Mouse (Mus musculus): ENCODE results near the gene Snx14. TPM values are rescaled to one million over a fixed set of nuclear protein-coding genes. Genes with fewer than 3 reads are reported as not detected.

The Snx14 gene
- polyA plus RNA-seq, 2 experiments: 20.7 to 39.5 TPM

DNA sequence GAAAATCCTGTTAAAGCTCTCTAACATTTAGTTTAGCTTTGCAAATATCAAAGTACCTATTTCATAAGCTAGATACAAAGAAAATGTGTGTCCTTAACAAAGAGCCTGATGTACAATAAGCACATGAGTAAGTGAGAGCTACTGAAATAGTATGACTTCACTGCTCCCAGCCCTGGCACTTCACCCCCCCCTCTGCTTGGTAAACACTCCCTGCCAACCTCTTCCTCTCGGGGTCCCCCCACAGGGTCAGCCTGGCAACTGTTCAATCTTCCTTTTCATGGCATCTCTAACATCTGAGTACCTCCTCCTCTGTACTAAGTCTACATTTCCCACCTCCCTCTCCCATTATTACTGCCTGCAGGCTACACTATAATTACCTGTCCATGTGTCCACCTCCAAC is 22.0 kb downstream of the Snx14 start:
- no peak overlapping the region for H3K4me2 ChIP-seq (replicated peaks; ENCODE audit: low read depth, low read length, severe bottlenecking)
- no peak overlapping the region for H3K9ac ChIP-seq (ENCODE audit: low read depth, low read length, severe bottlenecking)
- no peaks in the 10 kb centered on the region for H3K27me3 ChIP-seq (ENCODE audit: control insufficient read depth, insufficient read depth, low read length)
- H3K4me1 ChIP-seq (ENCODE audit: control insufficient read depth, insufficient read depth, low read length): no peaks in the 10 kb centered on the region
- no peak for DNase-seq (ENCODE audit: low spot score)
- no peak overlapping the region for H3K27ac ChIP-seq (replicated peaks; ENCODE audit: low read depth, low read length)
- no peak overlapping the region for H3K4me3 ChIP-seq (replicated peaks; ENCODE audit: low read length)
- no peaks in the 10 kb centered on the region for H3K9me3 ChIP-seq (ENCODE audit: control insufficient read depth, low read length)
- peaks cover 22% of the 10 kb centered on the region for H3K36me3 ChIP-seq (ENCODE audit: control insufficient read depth, insufficient read depth, low read length)
- 62% methylated on average over 1 of the region's 1 CpGs for WGBS
- no peak for TF ChIP-seq POLR2A (IDR thresholded peaks at IDR 0.05; ENCODE audit: borderline replicate concordance, extremely low read depth, insufficient read depth, insufficient read length)
- no peak for ATAC-seq (ENCODE audit: low FRiP score, low read depth)

DNA sequence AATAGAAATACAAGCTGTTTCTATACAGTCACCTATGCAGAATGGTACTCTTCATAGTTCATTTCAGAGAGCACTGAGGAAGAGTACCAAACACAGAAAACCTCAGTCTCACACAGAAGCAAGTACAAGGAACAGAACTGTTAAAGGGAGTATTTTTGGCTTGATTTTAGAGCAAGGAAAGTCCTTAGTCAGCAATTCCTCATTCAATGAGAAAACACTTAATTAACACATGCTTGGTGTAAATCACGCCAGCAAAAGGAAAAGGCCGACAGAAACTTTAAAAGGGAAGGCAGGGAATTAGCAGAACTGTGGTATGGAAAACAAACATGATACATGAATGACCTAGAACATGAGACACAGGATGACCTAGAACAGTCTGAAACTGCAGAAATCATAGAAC is 28.8 kb downstream of the Snx14 start:
- no peaks in the 10 kb centered on the region for H3K9me3 ChIP-seq (ENCODE audit: control insufficient read depth, low read length)
- H3K4me3 ChIP-seq (replicated peaks; ENCODE audit: low read length): no peak overlapping the region
- DNase-seq (ENCODE audit: low spot score) (no peak), ATAC-seq (ENCODE audit: low FRiP score, low read depth) (no peak)
- no peaks in the 10 kb centered on the region for H3K27me3 ChIP-seq (ENCODE audit: control insufficient read depth, insufficient read depth, low read length)
- no peak overlapping the region for H3K27ac ChIP-seq (replicated peaks; ENCODE audit: low read depth, low read length)
- H3K4me2 ChIP-seq (replicated peaks; ENCODE audit: low read depth, low read length, severe bottlenecking): no peak overlapping the region
- no peak overlapping the region for H3K9ac ChIP-seq (ENCODE audit: low read depth, low read length, severe bottlenecking)
- peaks cover 12% of the 10 kb centered on the region for H3K36me3 ChIP-seq (ENCODE audit: control insufficient read depth, insufficient read depth, low read length)
- WGBS: 77% methylated on average over 2 of the region's 2 CpGs
- TF ChIP-seq POLR2A (IDR thresholded peaks at IDR 0.05; ENCODE audit: borderline replicate concordance, extremely low read depth, insufficient read depth, insufficient read length): no peak
- H3K4me1 ChIP-seq (ENCODE audit: control insufficient read depth, insufficient read depth, low read length): no peaks in the 10 kb centered on the region

DNA sequence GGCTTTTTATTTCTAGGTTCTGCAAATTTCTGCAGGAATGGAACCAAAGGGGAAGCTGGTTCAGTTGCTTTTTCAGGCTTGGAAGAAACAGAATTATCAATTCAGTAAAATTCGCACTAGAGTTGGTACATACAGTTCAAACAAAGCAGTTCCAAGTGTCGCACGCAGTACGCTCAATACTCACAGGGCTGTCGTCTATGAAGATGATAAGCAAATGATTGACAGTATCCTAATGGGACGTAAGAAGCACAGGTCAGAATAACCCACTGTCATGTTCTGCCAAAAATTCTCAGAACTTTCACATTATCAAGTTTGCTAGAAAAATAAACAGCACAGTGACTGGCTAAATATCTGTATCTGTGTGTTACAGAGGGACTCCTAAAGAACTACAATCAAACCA is 34.2 kb downstream of the Snx14 start:
- Histone ChIP-seq H3K9ac (ENCODE audit: low read depth, low read length, severe bottlenecking) (no peak overlapping the region), H3K27me3 (ENCODE audit: control insufficient read depth, insufficient read depth, low read length) (no peaks in the 10 kb centered on the region), H3K9me3 (ENCODE audit: control insufficient read depth, low read length) (no peaks in the 10 kb centered on the region), H3K4me3 (replicated peaks; ENCODE audit: low read length) (no peak overlapping the region), H3K27ac (replicated peaks; ENCODE audit: low read depth, low read length) (no peak overlapping the region), H3K4me2 (replicated peaks; ENCODE audit: low read depth, low read length, severe bottlenecking) (no peak overlapping the region), H3K36me3 (ENCODE audit: control insufficient read depth, insufficient read depth, low read length) (peaks cover 21% of the 10 kb centered on the region), H3K4me1 (ENCODE audit: control insufficient read depth, insufficient read depth, low read length) (no peaks in the 10 kb centered on the region)
- no peak for TF ChIP-seq POLR2A (IDR thresholded peaks at IDR 0.05; ENCODE audit: borderline replicate concordance, extremely low read depth, insufficient read depth, insufficient read length)
- ATAC-seq (ENCODE audit: low FRiP score, low read depth) (no peak), DNase-seq (ENCODE audit: low spot score) (no peak)
- WGBS: 94% methylated on average over 6 of the region's 6 CpGs

DNA sequence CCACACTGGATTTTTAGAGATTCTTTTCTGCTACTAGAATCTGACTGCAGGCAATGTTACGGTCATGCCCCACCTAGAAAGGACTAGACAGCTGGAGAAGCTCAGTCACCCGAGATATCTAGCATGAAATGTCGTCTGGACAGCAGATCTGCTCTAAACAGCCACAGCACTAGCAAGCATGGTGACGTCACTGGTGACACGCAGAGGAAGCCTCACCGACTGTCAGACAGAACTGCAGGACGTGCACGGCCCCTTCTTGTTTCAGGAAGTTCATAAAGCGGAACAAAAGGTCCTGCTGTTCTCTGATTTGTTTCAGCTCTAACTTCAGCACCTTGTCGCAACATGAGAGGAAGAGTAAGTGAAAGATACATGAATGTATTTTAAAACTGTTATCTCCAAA is 34.7 kb downstream of the Snx14 start:
- no peak for ATAC-seq (ENCODE audit: low FRiP score, low read depth)
- no peak overlapping the region for H3K9ac ChIP-seq (ENCODE audit: low read depth, low read length, severe bottlenecking)
- 80% methylated on average over 10 of the region's 10 CpGs for WGBS
- H3K9me3 ChIP-seq (ENCODE audit: control insufficient read depth, low read length): no peaks in the 10 kb centered on the region
- no peak overlapping the region for H3K4me3 ChIP-seq (replicated peaks; ENCODE audit: low read length)
- H3K4me2 ChIP-seq (replicated peaks; ENCODE audit: low read depth, low read length, severe bottlenecking): no peak overlapping the region
- H3K27me3 ChIP-seq (ENCODE audit: control insufficient read depth, insufficient read depth, low read length): no peaks in the 10 kb centered on the region
- TF ChIP-seq POLR2A (IDR thresholded peaks at IDR 0.05; ENCODE audit: borderline replicate concordance, extremely low read depth, insufficient read depth, insufficient read length): no peak
- no peaks in the 10 kb centered on the region for H3K4me1 ChIP-seq (ENCODE audit: control insufficient read depth, insufficient read depth, low read length)
- H3K27ac ChIP-seq (replicated peaks; ENCODE audit: low read depth, low read length): no peak overlapping the region
- DNase-seq (ENCODE audit: low spot score): peak; percentile 25
- H3K36me3 ChIP-seq (ENCODE audit: control insufficient read depth, insufficient read depth, low read length): peaks cover 21% of the 10 kb centered on the region

DNA sequence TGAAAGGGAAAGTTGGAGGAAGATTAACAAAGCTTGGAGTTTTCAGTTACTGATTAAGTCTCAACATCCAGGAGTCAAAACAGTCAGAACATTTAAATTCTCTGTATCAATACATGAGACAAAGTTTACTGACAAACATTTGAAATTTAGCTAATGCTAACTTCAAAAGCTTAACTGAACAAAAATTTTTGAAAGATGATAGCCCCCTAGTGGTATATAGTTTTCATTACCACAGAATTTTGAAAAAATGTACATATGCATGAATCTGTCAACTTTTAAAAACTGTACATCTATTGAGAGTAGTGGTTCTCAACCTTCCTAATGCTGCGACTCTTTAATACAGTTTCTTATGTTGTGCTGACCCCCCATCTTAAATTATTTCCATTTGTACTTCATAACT is 40.3 kb downstream of the Snx14 start:
- DNase-seq (ENCODE audit: low spot score) (peak; percentile 23), ATAC-seq (ENCODE audit: low FRiP score, low read depth) (no peak)
- no peaks in the 10 kb centered on the region for H3K27me3 ChIP-seq (ENCODE audit: control insufficient read depth, insufficient read depth, low read length)
- 76% methylated on average over 1 of the region's 1 CpGs for WGBS
- no peak overlapping the region for H3K4me3 ChIP-seq (replicated peaks; ENCODE audit: low read length)
- H3K9ac ChIP-seq (ENCODE audit: low read depth, low read length, severe bottlenecking): no peak overlapping the region
- no peak for TF ChIP-seq POLR2A (IDR thresholded peaks at IDR 0.05; ENCODE audit: borderline replicate concordance, extremely low read depth, insufficient read depth, insufficient read length)
- no peak overlapping the region for H3K27ac ChIP-seq (replicated peaks; ENCODE audit: low read depth, low read length)
- H3K9me3 ChIP-seq (ENCODE audit: control insufficient read depth, low read length): no peaks in the 10 kb centered on the region
- no peaks in the 10 kb centered on the region for H3K4me1 ChIP-seq (ENCODE audit: control insufficient read depth, insufficient read depth, low read length)
- H3K36me3 ChIP-seq (ENCODE audit: control insufficient read depth, insufficient read depth, low read length): peaks cover 26% of the 10 kb centered on the region
- H3K4me2 ChIP-seq (replicated peaks; ENCODE audit: low read depth, low read length, severe bottlenecking): no peak overlapping the region

DNA sequence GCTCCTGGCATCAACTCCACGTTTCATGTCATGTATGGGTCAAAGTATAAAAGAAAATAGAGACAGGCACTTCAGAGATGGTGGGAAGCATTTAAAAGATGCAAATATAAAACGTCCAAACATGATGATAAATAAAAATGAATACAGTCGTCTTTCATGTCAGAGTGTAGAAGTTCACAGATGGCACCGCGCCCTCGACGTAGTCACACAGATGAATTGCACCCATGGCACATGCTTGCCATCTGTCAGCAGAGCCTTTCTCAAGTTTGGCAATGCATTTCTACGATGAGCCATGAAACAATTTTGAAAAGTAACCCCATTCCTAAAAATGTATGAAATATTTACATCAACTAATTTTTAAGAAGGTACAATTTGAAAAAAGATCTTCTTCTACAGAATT is 43.9 kb downstream of the Snx14 start:
- peaks cover 25% of the 10 kb centered on the region for H3K36me3 ChIP-seq (ENCODE audit: control insufficient read depth, insufficient read depth, low read length)
- H3K27me3 ChIP-seq (ENCODE audit: control insufficient read depth, insufficient read depth, low read length): no peaks in the 10 kb centered on the region
- H3K4me1 ChIP-seq (ENCODE audit: control insufficient read depth, insufficient read depth, low read length): no peaks in the 10 kb centered on the region
- no peak overlapping the region for H3K27ac ChIP-seq (replicated peaks; ENCODE audit: low read depth, low read length)
- no peaks in the 10 kb centered on the region for H3K9me3 ChIP-seq (ENCODE audit: control insufficient read depth, low read length)
- no peak for TF ChIP-seq POLR2A (IDR thresholded peaks at IDR 0.05; ENCODE audit: borderline replicate concordance, extremely low read depth, insufficient read depth, insufficient read length)
- DNase-seq (ENCODE audit: low spot score): no peak
- 86% methylated on average over 8 of the region's 8 CpGs for WGBS
- no peak overlapping the region for H3K4me2 ChIP-seq (replicated peaks; ENCODE audit: low read depth, low read length, severe bottlenecking)
- no peak overlapping the region for H3K9ac ChIP-seq (ENCODE audit: low read depth, low read length, severe bottlenecking)
- H3K4me3 ChIP-seq (replicated peaks; ENCODE audit: low read length): no peak overlapping the region
- no peak for ATAC-seq (ENCODE audit: low FRiP score, low read depth)

Data from limb, embryonic 14.5 days (tissue).